Mouse (Mus musculus) neural tube, embryonic 11.5 days (tissue): ENCODE data around the gene Gm9944. TPM values are rescaled to one million over a fixed set of nuclear protein-coding genes. Genes with fewer than 3 reads are reported as not detected.

ENCODE experiments used
- ATAC-seq: fragments of 200-750 bp; cut with Nextera tagmentation; 2 replicates; pipeline ENCODE4 v1.8.0; 2017; ENCODE audit warnings: moderate number of reproducible peaks, mild to moderate bottlenecking, moderate TSS enrichment, moderate library complexity; ENCODE audit not compliant: insufficient read depth, low FRiP score, low TSS enrichment
- DNase-seq: peaks from one replicate; pipeline ENCODE4 v3.0.0-alpha.2; 2015; ENCODE audit warnings: low spot score
- H3K27ac ChIP-seq: fragments of 300-500 bp; sonication (generic); 2 replicates; pipeline ENCODE4 v1.5.1; 2014; ENCODE audit warnings: low read depth, mild to moderate bottlenecking, low read length
- H3K27me3 ChIP-seq: fragments of 300-500 bp; sonication (generic); 2 replicates; pipeline ENCODE4 v1.6.1; 2014; ENCODE audit warnings: mild to moderate bottlenecking, low read length, mixed read lengths; ENCODE audit not compliant: control insufficient read depth, insufficient read depth
- H3K36me3 ChIP-seq: fragments of 300-500 bp; sonication (generic); 2 replicates; pipeline ENCODE4 v1.6.1; 2014; ENCODE audit warnings: mild to moderate bottlenecking, low read length, moderate library complexity, mixed read lengths; ENCODE audit not compliant: control insufficient read depth, insufficient read depth
- H3K4me1 ChIP-seq: fragments of 300-500 bp; sonication (generic); 2 replicates; pipeline ENCODE4 v1.6.1; 2014; ENCODE audit warnings: low read length, mixed read lengths; ENCODE audit not compliant: control insufficient read depth, insufficient read depth
- H3K4me2 ChIP-seq: fragments of 300-500 bp; sonication (generic); 2 replicates; pipeline ENCODE4 v1.6.1; 2014; ENCODE audit warnings: low read depth, mild to moderate bottlenecking, moderate library complexity
- H3K4me3 ChIP-seq: fragments of 300-500 bp; sonication (generic); 2 replicates; pipeline ENCODE4 v1.5.1; 2014; ENCODE audit warnings: low read depth, low read length
- H3K9ac ChIP-seq: fragments of 300-500 bp; sonication (generic); 2 replicates; pipeline ENCODE4 v1.6.1; 2014; ENCODE audit warnings: mild to moderate bottlenecking, low read length
- H3K9me3 ChIP-seq: fragments of 300-500 bp; sonication (generic); 2 replicates; pipeline ENCODE4 v1.6.1; 2016; ENCODE audit warnings: low read length; ENCODE audit not compliant: control insufficient read depth
- WGBS: fragments of 180-500 bp; shearing (Covaris S2); extraction: QIAGEN DNeasy Blood & Tissue Kit; methylation state at CpG from one replicate; pipeline ENCODE4 v1.1.7; 2014; 5-methylcytosine and 5-hydroxymethylcytosine counted together
- polyA plus RNA-seq: library from polyadenylated mRNA; unstranded; fragments of >200 nt; fragmentation: Nextera tagmentation; extraction: Ambion mirVana; gene quantifications from 2 replicates; pipeline ENCODE4 v1.2.1, GENCODE M21; 2014

Gm9944 gene
- polyA plus RNA-seq, 1 experiment from 2014 or later: not detected

GRCm38 (mm10) chr4:144433216-144433615 lies 19.9 kb downstream of the Gm9944 start:
- H3K4me2 ChIP-seq: no peak overlapping the region
- WGBS: 91% methylated on average over 5 of the region's 5 CpGs
- no peak for ATAC-seq

DNA sequence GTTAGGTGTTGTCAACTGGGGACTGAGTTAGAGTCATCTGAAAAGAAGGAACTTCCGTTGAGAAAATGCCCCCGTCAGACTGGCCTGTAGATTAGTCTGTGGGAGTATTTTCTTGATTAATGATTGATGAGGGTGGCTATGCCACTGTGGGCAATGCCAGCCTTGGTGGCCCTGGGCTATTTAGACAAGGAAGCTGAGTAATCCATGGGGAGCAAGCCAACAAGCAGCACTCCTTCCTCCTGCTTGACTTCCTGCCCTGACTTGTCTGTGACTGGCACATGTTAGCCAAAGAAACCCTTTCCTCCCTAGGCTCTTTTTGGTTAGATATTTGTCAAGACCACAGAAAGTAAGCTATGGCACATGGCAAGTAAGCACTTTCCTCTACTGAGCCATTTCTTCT lies 22.4 kb downstream of the Gm9944 start:
- Histone ChIP-seq H3K4me1 (no peaks in the 10 kb centered on the region), H3K9me3 (no peaks in the 10 kb centered on the region), H3K4me3 (no peak overlapping the region), H3K36me3 (no peaks in the 10 kb centered on the region), H3K27me3 (no peaks in the 10 kb centered on the region), H3K9ac (no peak overlapping the region), H3K4me2 (no peak overlapping the region), H3K27ac (no peak overlapping the region)
- DNase-seq (no peak), ATAC-seq (no peak)
- 81% methylated on average over 2 of the region's 2 CpGs for WGBS

More at GRCm38 (mm10) chr4:144433216-144433615, 19.9 kb downstream of the Gm9944 start:
- H3K9me3 ChIP-seq: no peaks in the 10 kb centered on the region
- H3K4me3 ChIP-seq: no peak overlapping the region
- no peak overlapping the region for H3K27ac ChIP-seq
- H3K9ac ChIP-seq: no peak overlapping the region
- no peak for DNase-seq
- H3K27me3 ChIP-seq: no peaks in the 10 kb centered on the region
- H3K4me1 ChIP-seq: no peaks in the 10 kb centered on the region
- H3K36me3 ChIP-seq: no peaks in the 10 kb centered on the region

- Histone ChIP-seq H3K9me3 (no peaks in the 10 kb centered on the region), H3K27ac (no peak overlapping the region), H3K36me3 (no peaks in the 10 kb centered on the region), H3K4me2 (no peak overlapping the region), H3K27me3 (no peaks in the 10 kb centered on the region), H3K9ac (no peak overlapping the region), H3K4me3 (no peak overlapping the region), H3K4me1 (no peaks in the 10 kb centered on the region)
- DNase-seq (no peak), ATAC-seq (no peak)
- WGBS: 21% methylated on average over 3 of the region's 3 CpGs
Measured at GRCm38 (mm10) chr4:144428868-144429267, 24.2 kb downstream of the Gm9944 start.

GRCm38 (mm10) chr4:144424590-144424989 lies 28.5 kb downstream of the Gm9944 start:
- H3K9me3 ChIP-seq: no peaks in the 10 kb centered on the region; the same call in 1 of the 2 replicates
- H3K9ac ChIP-seq: no peak overlapping the region
- no peak overlapping the region for H3K4me2 ChIP-seq
- no peaks in the 10 kb centered on the region for H3K4me1 ChIP-seq
- no peak overlapping the region for H3K4me3 ChIP-seq
- H3K36me3 ChIP-seq: no peaks in the 10 kb centered on the region
- WGBS: 78% methylated on average over 5 of the region's 5 CpGs
- no peak overlapping the region for H3K27ac ChIP-seq
- ATAC-seq (no peak), DNase-seq (no peak)
- H3K27me3 ChIP-seq: no peaks in the 10 kb centered on the region

- no peak overlapping the region for H3K4me3 ChIP-seq
- ATAC-seq (no peak), DNase-seq (no peak)
- H3K36me3 ChIP-seq: no peaks in the 10 kb centered on the region
- H3K27ac ChIP-seq: no peak overlapping the region
- no peaks in the 10 kb centered on the region for H3K27me3 ChIP-seq
- no peaks in the 10 kb centered on the region; the same call in 1 of the 2 replicates for H3K9me3 ChIP-seq
- H3K4me1 ChIP-seq: no peaks in the 10 kb centered on the region
- no peak overlapping the region for H3K9ac ChIP-seq
- no peak overlapping the region for H3K4me2 ChIP-seq
Measured at GRCm38 (mm10) chr4:144420644-144421043, 32.5 kb downstream of the Gm9944 start.

DNA sequence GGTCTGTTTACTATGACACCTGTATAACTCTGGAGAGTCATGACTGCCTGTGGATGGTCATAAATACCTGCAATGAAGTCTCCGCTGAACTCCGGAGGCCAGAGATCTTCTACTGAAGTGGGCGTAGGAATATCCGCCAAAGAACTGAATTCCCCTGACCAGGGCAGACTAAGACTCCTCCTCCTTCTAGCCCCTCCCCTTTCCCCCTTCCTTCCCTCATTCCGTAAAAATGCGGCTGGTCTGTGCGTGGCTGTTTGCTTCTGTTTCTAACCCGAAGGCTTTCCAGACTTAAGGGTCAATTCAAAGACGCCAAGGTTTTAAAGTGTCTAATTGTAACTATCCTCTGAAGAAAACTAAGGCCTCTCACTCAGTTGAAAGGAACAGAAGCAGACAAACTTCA lies 44.8 kb downstream of the Gm9944 start, which contains the start of gene Pramef12:
TSS of gene Pramef12 (minus strand) at position 175 of the 400 bp plus-strand sequence.
- H3K4me2 ChIP-seq: no peak within 1 kb of the TSS
- no peaks in the 10 kb centered on the region for H3K36me3 ChIP-seq
- no peak within 1 kb of the TSS for H3K27ac ChIP-seq
- DNase-seq: no peak
- no peaks in the 10 kb centered on the region for H3K9me3 ChIP-seq
- H3K9ac ChIP-seq: no peak within 1 kb of the TSS
- no peaks in the 10 kb centered on the region for H3K27me3 ChIP-seq
- H3K4me3 ChIP-seq: no peak within 1 kb of the TSS
- H3K4me1 ChIP-seq: no peaks in the 10 kb centered on the region
- ATAC-seq: no peak
- WGBS: 77% methylated on average over 9 of the region's 9 CpGs

DNA sequence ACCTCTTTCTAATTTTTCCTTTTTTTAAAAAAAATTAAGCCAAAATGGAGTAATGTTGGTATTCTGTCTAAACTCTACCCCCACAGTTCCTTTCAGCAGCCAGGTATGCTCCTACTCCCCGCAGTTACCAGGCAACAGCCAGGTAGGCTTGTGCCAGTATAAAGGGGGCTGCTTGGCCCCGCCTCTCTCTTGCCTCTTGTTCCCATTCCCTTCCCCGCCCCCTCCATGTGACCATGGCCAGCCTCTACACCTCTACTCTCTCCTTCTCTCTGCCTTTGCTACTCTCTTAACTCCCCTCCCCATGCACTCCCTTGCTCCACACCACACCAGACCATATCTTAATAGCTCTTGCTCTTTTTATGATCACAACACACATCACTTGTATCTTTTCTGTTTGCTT lies 46.9 kb downstream of the Gm9944 start:
- no peaks in the 10 kb centered on the region for H3K9me3 ChIP-seq
- no peak overlapping the region for H3K9ac ChIP-seq
- no peaks in the 10 kb centered on the region for H3K27me3 ChIP-seq
- no peak for ATAC-seq
- no peak overlapping the region for H3K4me3 ChIP-seq
- H3K27ac ChIP-seq: no peak overlapping the region
- no peak for DNase-seq
- no peaks in the 10 kb centered on the region for H3K4me1 ChIP-seq
- 65% methylated on average over 3 of the region's 3 CpGs for WGBS
- no peaks in the 10 kb centered on the region for H3K36me3 ChIP-seq
- no peak overlapping the region for H3K4me2 ChIP-seq

GRCm38 (mm10) chr4:144404456-144405086 lies 48.5 kb downstream of the Gm9944 start:
- Histone ChIP-seq H3K27me3 (no peaks in the 10 kb centered on the region), H3K4me3 (peak overlapping the region; percentile 8; the same call in 1 of the 2 replicates), H3K4me1 (no peaks in the 10 kb centered on the region), H3K27ac (no peak overlapping the region), H3K4me2 (peak overlapping the region; percentile 33), H3K9ac (no peak overlapping the region; the same call in 1 of the 2 replicates), H3K36me3 (no peaks in the 10 kb centered on the region), H3K9me3 (no peaks in the 10 kb centered on the region)
- DNase-seq (peak; percentile 40), ATAC-seq (no peak)
- 10% methylated on average over 16 of the region's 17 CpGs for WGBS
